Mouse (Mus musculus): ENCODE results near the gene Slc37a1. TPM values are rescaled to one million over a fixed set of nuclear protein-coding genes. Genes with fewer than 3 reads are reported as not detected.

Slc37a1 gene
- total and polyA plus RNA-seq, 2 experiments: 1.4 to 4.7 TPM

DNA sequence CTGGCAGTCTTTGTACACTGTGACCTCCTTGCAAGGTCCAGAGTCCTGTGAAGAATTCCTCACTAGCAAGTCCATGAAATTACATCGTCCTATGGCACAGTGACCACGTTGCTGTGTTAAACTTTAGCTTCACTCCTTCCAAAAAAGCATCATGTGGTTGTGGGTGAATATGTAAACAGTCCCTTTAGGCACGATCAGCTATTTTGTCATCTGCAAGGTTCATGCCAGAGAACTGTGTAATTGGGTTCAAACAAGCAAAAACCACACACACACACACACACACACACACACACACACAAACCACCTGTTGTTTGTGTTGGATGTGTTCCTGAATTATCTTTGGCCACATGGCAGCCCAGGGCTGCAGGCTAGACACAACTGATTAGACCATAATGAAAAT, 45.3 kb downstream of the Slc37a1 start:
- Histone ChIP-seq H3K4me1 (ENCODE audit: control insufficient read depth, insufficient read depth, low read length) (peaks cover 3% of the 10 kb centered on the region; the same call in 1 of the 2 replicates), H3K9ac (ENCODE audit: low read depth, low read length) (no peak overlapping the region), H3K79me2 (ENCODE audit: control insufficient read depth, insufficient read depth, low read length) (no peaks in the 10 kb centered on the region), H3K36me3 (ENCODE audit: control insufficient read depth, insufficient read depth, low read length) (no peaks in the 10 kb centered on the region), H3K27me3 (ENCODE audit: control insufficient read depth, insufficient read depth, low read length) (no peaks in the 10 kb centered on the region), H3K27ac (replicated peaks; ENCODE audit: insufficient read depth, low read depth, low read length) (peak overlapping the region; percentile 65), H3K4me3 (ENCODE audit: insufficient read depth, low read depth, low read length) (no peak overlapping the region)
- WGBS: 6% methylated on average over 3 of the region's 3 CpGs
- peak; percentile 100 for DNase-seq (ENCODE audit: extremely low read depth, low read depth, low spot score)
- TF ChIP-seq POLR2A (IDR thresholded peaks at IDR 0.05; ENCODE audit: extremely low read depth, insufficient read depth, low read length) (no peak), CTCF (IDR thresholded peaks at IDR 0.05; ENCODE audit: low read depth, low read length) (no peak)

DNA sequence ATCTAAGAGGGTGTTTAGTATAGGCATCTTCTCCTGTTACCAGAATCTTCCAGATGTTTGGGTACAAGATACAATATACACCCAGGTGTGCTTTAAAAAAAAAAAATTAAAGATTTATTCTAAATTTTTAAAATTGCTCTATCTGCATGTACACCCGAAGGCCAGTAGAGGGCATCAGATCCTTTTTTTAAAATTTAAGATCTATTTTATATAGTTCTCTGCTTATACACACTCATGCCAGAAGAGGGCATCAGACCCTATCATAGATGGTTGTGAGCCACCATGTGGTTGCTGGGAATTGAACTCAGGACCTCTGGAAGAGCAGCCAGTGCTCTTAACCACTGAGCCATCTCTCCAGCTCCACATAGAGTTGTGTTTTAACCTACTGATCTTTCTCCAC, 45.7 kb downstream of the Slc37a1 start:
- Histone ChIP-seq H3K27ac (replicated peaks; ENCODE audit: insufficient read depth, low read depth, low read length) (no peak overlapping the region), H3K4me3 (ENCODE audit: insufficient read depth, low read depth, low read length) (no peak overlapping the region), H3K27me3 (ENCODE audit: control insufficient read depth, insufficient read depth, low read length) (no peaks in the 10 kb centered on the region), H3K36me3 (ENCODE audit: control insufficient read depth, insufficient read depth, low read length) (no peaks in the 10 kb centered on the region), H3K79me2 (ENCODE audit: control insufficient read depth, insufficient read depth, low read length) (no peaks in the 10 kb centered on the region), H3K4me1 (ENCODE audit: control insufficient read depth, insufficient read depth, low read length) (peaks cover 3% of the 10 kb centered on the region; the same call in 1 of the 2 replicates), H3K9ac (ENCODE audit: low read depth, low read length) (no peak overlapping the region)
- TF ChIP-seq CTCF (IDR thresholded peaks at IDR 0.05; ENCODE audit: low read depth, low read length) (peak; percentile 38), POLR2A (IDR thresholded peaks at IDR 0.05; ENCODE audit: extremely low read depth, insufficient read depth, low read length) (no peak)
- DNase-seq (ENCODE audit: extremely low read depth, low read depth, low spot score): no peak
- 65% methylated on average over 1 of the region's 1 CpGs for WGBS

DNA sequence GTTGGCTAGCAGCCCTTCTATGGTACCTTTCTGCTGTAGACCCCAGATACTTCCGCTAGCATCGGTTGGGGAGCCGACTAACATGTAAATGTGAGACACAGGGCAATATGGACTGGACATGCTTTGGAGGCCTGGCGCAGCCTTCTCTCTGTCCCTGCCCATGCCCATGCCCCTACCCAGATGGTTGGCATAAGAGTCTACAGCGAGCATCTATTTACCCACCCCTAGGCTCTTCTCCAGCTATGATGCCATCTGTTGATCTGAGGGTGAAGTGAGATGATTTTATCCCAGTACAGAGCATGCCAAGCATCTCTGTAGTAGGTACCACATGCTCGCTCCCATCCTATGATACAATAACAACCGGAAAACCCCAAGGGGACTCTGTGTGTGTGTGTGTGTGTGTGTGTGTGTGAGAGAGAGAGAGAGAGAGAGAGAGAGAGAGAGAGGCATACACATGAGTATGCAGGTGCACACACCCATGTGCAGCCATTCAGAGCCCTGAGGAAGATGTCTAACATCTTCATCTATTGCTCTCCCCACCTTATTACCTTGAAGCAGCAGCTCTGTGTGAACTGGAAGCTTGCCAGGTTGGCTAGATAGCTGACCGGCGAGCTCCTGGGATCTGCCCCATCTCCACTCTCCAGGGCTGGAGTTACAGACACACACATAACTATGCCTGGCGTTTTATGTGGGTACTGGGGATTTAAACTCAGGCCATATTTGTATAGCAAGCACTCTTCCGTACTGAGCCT, 48.1 kb downstream of the Slc37a1 start:
- H3K27ac ChIP-seq (replicated peaks; ENCODE audit: insufficient read depth, low read depth, low read length): no peak overlapping the region
- DNase-seq (ENCODE audit: extremely low read depth, low read depth, low spot score): no peak
- H3K36me3 ChIP-seq (ENCODE audit: control insufficient read depth, insufficient read depth, low read length): no peaks in the 10 kb centered on the region
- no peak overlapping the region for H3K4me3 ChIP-seq (ENCODE audit: insufficient read depth, low read depth, low read length)
- TF ChIP-seq POLR2A (IDR thresholded peaks at IDR 0.05; ENCODE audit: extremely low read depth, insufficient read depth, low read length) (no peak), CTCF (IDR thresholded peaks at IDR 0.05; ENCODE audit: low read depth, low read length) (no peak)
- H3K4me1 ChIP-seq (ENCODE audit: control insufficient read depth, insufficient read depth, low read length): peaks cover 3% of the 10 kb centered on the region; the same call in 1 of the 2 replicates
- 80% methylated on average over 11 of the region's 11 CpGs for WGBS
- no peak overlapping the region for H3K9ac ChIP-seq (ENCODE audit: low read depth, low read length)
- H3K27me3 ChIP-seq (ENCODE audit: control insufficient read depth, insufficient read depth, low read length): no peaks in the 10 kb centered on the region
- H3K79me2 ChIP-seq (ENCODE audit: control insufficient read depth, insufficient read depth, low read length): no peaks in the 10 kb centered on the region

DNA sequence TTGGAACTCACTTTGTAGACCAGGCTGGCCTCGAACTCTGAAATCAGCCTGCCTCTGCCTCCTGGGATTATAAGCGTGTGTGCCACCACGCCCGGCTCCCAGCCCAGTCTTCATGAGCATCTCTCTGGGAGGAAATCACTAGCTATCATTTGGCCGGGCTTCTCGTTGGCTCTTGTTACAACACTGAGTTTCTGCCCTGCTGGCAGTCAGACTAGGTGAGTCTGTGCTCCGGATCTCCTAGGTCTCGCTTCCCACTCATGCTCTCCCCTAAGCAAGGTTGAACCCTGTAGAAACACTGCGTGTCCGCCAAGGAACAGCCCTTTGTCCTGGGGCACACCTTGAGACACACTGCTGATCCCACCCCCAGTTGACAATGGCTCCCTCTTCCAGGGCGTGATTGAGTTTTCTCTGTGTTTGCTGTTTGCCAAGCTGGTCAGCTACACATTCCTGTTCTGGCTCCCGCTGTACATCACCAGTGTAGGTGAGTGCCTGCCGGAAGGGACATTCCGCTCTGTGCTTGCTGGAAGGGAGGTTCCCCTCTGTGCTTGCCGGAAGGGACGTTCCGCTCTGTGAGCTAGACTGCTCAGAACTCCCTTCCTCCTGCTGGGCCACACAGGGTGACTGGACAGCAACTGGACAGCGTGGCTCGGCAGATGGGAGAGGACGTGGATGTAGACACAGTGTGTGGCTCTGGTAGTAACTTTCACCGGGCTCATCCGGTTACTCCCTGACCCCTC, 48.9 kb downstream of the Slc37a1 start:
- TF ChIP-seq POLR2A (IDR thresholded peaks at IDR 0.05; ENCODE audit: extremely low read depth, insufficient read depth, low read length) (no peak), CTCF (IDR thresholded peaks at IDR 0.05; ENCODE audit: low read depth, low read length) (no peak)
- no peaks in the 10 kb centered on the region for H3K79me2 ChIP-seq (ENCODE audit: control insufficient read depth, insufficient read depth, low read length)
- WGBS: 91% methylated on average over 22 of the region's 22 CpGs
- DNase-seq (ENCODE audit: extremely low read depth, low read depth, low spot score): no peak
- H3K27me3 ChIP-seq (ENCODE audit: control insufficient read depth, insufficient read depth, low read length): no peaks in the 10 kb centered on the region
- peaks cover 3% of the 10 kb centered on the region; the same call in 1 of the 2 replicates for H3K4me1 ChIP-seq (ENCODE audit: control insufficient read depth, insufficient read depth, low read length)
- H3K9ac ChIP-seq (ENCODE audit: low read depth, low read length): no peak overlapping the region
- no peaks in the 10 kb centered on the region for H3K36me3 ChIP-seq (ENCODE audit: control insufficient read depth, insufficient read depth, low read length)
- H3K27ac ChIP-seq (replicated peaks; ENCODE audit: insufficient read depth, low read depth, low read length): no peak overlapping the region
- H3K4me3 ChIP-seq (ENCODE audit: insufficient read depth, low read depth, low read length): no peak overlapping the region

DNA sequence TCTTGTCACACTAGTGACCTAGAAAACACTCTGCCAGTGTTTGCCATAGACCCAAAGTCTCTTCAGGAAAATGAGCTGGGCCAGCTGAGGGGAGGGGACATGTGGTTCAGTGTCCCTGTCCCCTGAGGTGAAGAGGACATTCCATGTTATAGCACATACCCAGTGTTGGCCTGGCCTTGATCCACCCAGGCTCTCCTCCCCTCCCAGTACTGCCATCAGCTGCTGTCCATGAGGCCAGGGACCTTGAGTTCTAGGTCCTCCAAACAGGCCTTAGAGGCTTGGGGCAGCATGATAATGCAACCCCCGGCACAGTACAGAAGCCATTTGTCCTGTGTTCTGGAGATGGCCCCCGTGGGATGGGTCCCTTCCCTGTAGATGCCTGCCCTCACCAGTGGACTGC, 53.2 kb downstream of the Slc37a1 start:
- DNase-seq (ENCODE audit: extremely low read depth, low read depth, low spot score): no peak
- Histone ChIP-seq H3K4me1 (ENCODE audit: control insufficient read depth, insufficient read depth, low read length) (no peaks in the 10 kb centered on the region), H3K27ac (replicated peaks; ENCODE audit: insufficient read depth, low read depth, low read length) (no peak overlapping the region), H3K36me3 (ENCODE audit: control insufficient read depth, insufficient read depth, low read length) (no peaks in the 10 kb centered on the region), H3K4me3 (ENCODE audit: insufficient read depth, low read depth, low read length) (no peak overlapping the region), H3K79me2 (ENCODE audit: control insufficient read depth, insufficient read depth, low read length) (no peaks in the 10 kb centered on the region), H3K27me3 (ENCODE audit: control insufficient read depth, insufficient read depth, low read length) (no peaks in the 10 kb centered on the region), H3K9ac (ENCODE audit: low read depth, low read length) (no peak overlapping the region)
- WGBS: 94% methylated on average over 2 of the region's 2 CpGs
- TF ChIP-seq POLR2A (IDR thresholded peaks at IDR 0.05; ENCODE audit: extremely low read depth, insufficient read depth, low read length) (no peak), CTCF (IDR thresholded peaks at IDR 0.05; ENCODE audit: low read depth, low read length) (no peak)
